Comparison of ENCODE assay signal across 8 mouse cellular contexts in genomic region chr10:13446791-13447249, GRCm38 (mm10). TPM values are rescaled to one million over a fixed set of nuclear protein-coding genes. Genes with fewer than 3 reads are reported as not detected.
A peak's percentile ranks its signal among the peaks of the same experiment; 100 is the strongest.
DNase-seq lines count a peak whose midpoint lies in the region; ATAC-seq lines count a peak whose summit lies in the region.

No protein-coding gene starts in this region.

- no peak overlapping the region for H3K4me3 ChIP-seq in heart, embryonic 13.5 days

- H3K4me2 ChIP-seq in heart, embryonic 13.5 days, result peak overlapping the region; percentile 10; the same call in 1 of the 2 replicates

- DNase-seq in left cerebral cortex, postnatal 10 days (ENCODE audit: extremely low spot score in 1 of 2, low spot score in 2 of 2), result peak; percentile 23 to 52
- no peak for DNase-seq in left cerebral cortex, postnatal 36 days (ENCODE audit: low spot score in 2 of 2)
- DNase-seq in cerebellum, adult 9-10 months, result peak; percentile 77
- peak; percentile 96 to 97 for DNase-seq in kidney, postnatal 25 days
- DNase-seq in naive thymus-derived CD4-positive, alpha-beta T cell, adult 2 months (ENCODE audit: low read depth), result peak; percentile 16
- DNase-seq in embryo, embryonic 11 days, result no peak
- DNase-seq in layer of hippocampus, adult 11-12 months (ENCODE audit: low spot score), result no peak

- peaks cover 29% of the 10 kb centered on the region for H3K4me1 ChIP-seq in heart, embryonic 13.5 days

- no peaks in the 10 kb centered on the region for H3K36me3 ChIP-seq in heart, embryonic 13.5 days

- intact Hi-C loops in left cerebral cortex, postnatal 10 days (cut with DNase I), result no loop called here
- intact Hi-C loops in left cerebral cortex, postnatal 36 days (cut with DNase I), result no loop called here

- peak overlapping the region; percentile 19; the same call in 1 of the 2 replicates for H3K9ac ChIP-seq in heart, embryonic 13.5 days

- no peaks in the 10 kb centered on the region for H3K27me3 ChIP-seq in heart, embryonic 13.5 days (replicated peaks)

- WGBS in heart, embryonic 13.5 days, result 9% methylated on average over 3 of the region's 3 CpGs

- H3K27ac ChIP-seq in heart, embryonic 13.5 days (replicated peaks), result peak overlapping the region; percentile 87

- no peaks in the 10 kb centered on the region for H3K9me3 ChIP-seq in heart, embryonic 13.5 days

- peak; percentile 74 for ATAC-seq in heart, embryonic 13.5 days (ENCODE audit: extremely low read depth, insufficient number of reproducible peaks, low FRiP score, low TSS enrichment)

RNA-seq across cellular contexts. Expression of gene Phactr2, which starts 27.4 kb away (rescaled TPM):
- 10 to 100 TPM; 14.8 to 17.2 TPM for total RNA-seq in left cerebral cortex, postnatal 10 days (2021)
- 10 to 100 TPM; 21.5 to 31.1 TPM for total RNA-seq in left cerebral cortex, postnatal 36 days (2021)
- polyA plus RNA-seq in heart, embryonic 13.5 days (2015; fragmentation: Nextera tagmentation; extraction: Ambion mirVana), result 50.1 and 52.5 TPM in 2 replicates

RNA-seq across cellular contexts. Expression of gene Fuca2, which starts 52.5 kb away (rescaled TPM):
- total RNA-seq in left cerebral cortex, postnatal 10 days (2021), result 10 to 100 TPM; 40.0 to 40.2 TPM
- total RNA-seq in left cerebral cortex, postnatal 36 days (2021), result 10 to 100 TPM; 43.8 to 44.2 TPM
- 62.3 and 70.5 TPM in 2 replicates for polyA plus RNA-seq in heart, embryonic 13.5 days (2015; fragmentation: Nextera tagmentation; extraction: Ambion mirVana)

Comparison
In these comparisons a context has a peak if more than half of its experiments do, and no peak if none do; other contexts are left out.
1. DNase-seq: peak in left cerebral cortex, postnatal 10 days (2 of 2), cerebellum, adult 9-10 months (single experiment), kidney, postnatal 25 days (2 of 2) and naive thymus-derived CD4-positive, alpha-beta T cell, adult 2 months (single experiment); none in left cerebral cortex, postnatal 36 days (0 of 2), embryo, embryonic 11 days (single experiment) and layer of hippocampus, adult 11-12 months (single experiment).